Mouse (Mus musculus): ENCODE results near the gene Vamp2.

- TF ChIP-seq EP300 (IDR thresholded peaks at IDR 0.05) = no peak
- TF ChIP-seq CTCF (IDR thresholded peaks at IDR 0.05) = no peak
These were observed 20.7 kb upstream of the Vamp2 start for GRCm38 (mm10) chr11:69067601-69068000.
